Mouse (Mus musculus) ES-E14 (cell line): ENCODE measurements around the gene Olfr766-ps1. TPM values are rescaled to one million over a fixed set of nuclear protein-coding genes. Genes with fewer than 3 reads are reported as not detected.

Experiments
- DNase-seq: peaks from one replicate; pipeline ENCODE4 v3.0.0-alpha.2; 2013; ENCODE audit warnings: low read depth, low spot score
- H3K27ac ChIP-seq: 2 replicates; pipeline ENCODE4 v1.5.1; 2012; ENCODE audit warnings: low read depth, mild to moderate bottlenecking, low read length, moderate library complexity, mixed read lengths; ENCODE audit not compliant: poor library complexity, insufficient read depth, severe bottlenecking
- H3K36me3 ChIP-seq: 2 replicates; pipeline ENCODE4 v1.6.1; 2012; ENCODE audit warnings: mild to moderate bottlenecking, low read length, moderate library complexity, mixed read lengths; ENCODE audit not compliant: control insufficient read depth, poor library complexity, insufficient read depth, severe bottlenecking
- H3K4me1 ChIP-seq, 2 experiments: fragments of 150-350 bp in 1 of 2; sonication (generic) in 1 of 2; 2 replicates each; pipeline ENCODE4 v1.6.1; 2012; ENCODE audit warnings: low read length in 2 of 2, mild to moderate bottlenecking in 1 of 2, mixed read lengths in 1 of 2; ENCODE audit not compliant: control insufficient read depth in 2 of 2, insufficient read depth in 2 of 2, poor library complexity in 1 of 2
- H3K4me3 ChIP-seq, 2 experiments: fragments of 150-350 bp in 1 of 2; sonication (generic) in 1 of 2; 2 replicates each; pipeline ENCODE4 v1.5.1; 2012; ENCODE audit warnings: low read length in 2 of 2, low read depth in 1 of 2, mild to moderate bottlenecking in 1 of 2, mixed read lengths in 1 of 2; ENCODE audit not compliant: insufficient read depth in 1 of 2, poor library complexity in 1 of 2, severe bottlenecking in 1 of 2
- H3K9ac ChIP-seq: 2 replicates; pipeline ENCODE4 v1.6.1; 2012; ENCODE audit warnings: low read depth, mild to moderate bottlenecking, low read length, mixed read lengths; ENCODE audit not compliant: poor library complexity, insufficient read depth, severe bottlenecking
- H3K9me3 ChIP-seq: fragments of 150-350 bp; sonication (generic); 2 replicates; pipeline ENCODE4 v1.6.1; 2012; ENCODE audit warnings: low read depth, mild to moderate bottlenecking, low read length; ENCODE audit not compliant: control insufficient read depth, insufficient read depth
- CHD2 ChIP-seq: IDR thresholded peaks from 2 replicates; pipeline ENCODE4 v1.6.1; 2014; ENCODE audit warnings: mild to moderate bottlenecking, low read depth, low read length, inconsistent platforms
- HCFC1 ChIP-seq: IDR thresholded peaks from 2 replicates; pipeline ENCODE4 v1.6.1; 2012; ENCODE audit warnings: low read length, inconsistent platforms, borderline replicate concordance; ENCODE audit not compliant: insufficient read depth
- MAFK ChIP-seq: IDR thresholded peaks from 2 replicates; pipeline ENCODE4 v1.6.1; 2014; ENCODE audit warnings: mild to moderate bottlenecking, low read depth, low read length, inconsistent platforms; ENCODE audit not compliant: insufficient read depth
- ZC3H11A ChIP-seq: IDR thresholded peaks from 2 replicates; pipeline ENCODE4 v1.6.1; 2012; ENCODE audit warnings: low read depth, mild to moderate bottlenecking, inconsistent platforms, low read length, borderline replicate concordance
- ZNF384 ChIP-seq: IDR thresholded peaks from 2 replicates; pipeline ENCODE4 v1.6.1; 2012; ENCODE audit warnings: low read depth, low read length, inconsistent platforms
- in situ Hi-C, 2 experiments: fragments of 600-800 bp; cut with MboI; formaldehyde crosslinking; loops; one replicate each; pipeline ENCODE4 v1.15.1; 2025; ENCODE audit warnings: low sequenced_read_pairs in 2 of 2, inconsistent platforms in 1 of 2; ENCODE audit not compliant: unreplicated experiment in 2 of 2
- total RNA-seq: library from RNA; depleted of rRNA; stranded (reverse); fragments of 300-350 nt; gene quantifications from 2 replicates; pipeline ENCODE4 v1.2.3, GENCODE M21; 2012; rRNA removed

Olfr766-ps1 gene
- total RNA-seq, 1 experiment, result not detected

- in situ Hi-C loops, result no loop called here
- no peak within 1 kb of the TSS for H3K27ac ChIP-seq
Measured at GRCm38 (mm10) chr10:129039796-129040195, 29.0 kb downstream of the Olfr766-ps1 start, which contains the start of gene Olfr764-ps1. Olfr764-ps1 (minus strand) TSS chr10:129039896.

GRCm38 (mm10) chr10:129028343-129028742, 40.4 kb downstream of the Olfr766-ps1 start:
- Histone ChIP-seq H3K36me3 (no peaks in the 10 kb centered on the region), H3K27ac (no peak overlapping the region), H3K9me3 (no peaks in the 10 kb centered on the region), H3K4me3 (no peak overlapping the region), H3K9ac (no peak overlapping the region), H3K4me1 (no peaks in the 10 kb centered on the region)
- DNase-seq, result no peak
- in situ Hi-C loops, result no loop called here
- TF ChIP-seq CHD2, result no peak
- TF ChIP-seq HCFC1, result no peak
- no peak for TF ChIP-seq ZC3H11A
- no peak for TF ChIP-seq ZNF384
- TF ChIP-seq MAFK, result no peak

More at GRCm38 (mm10) chr10:129039796-129040195, 29.0 kb downstream of the Olfr766-ps1 start, which contains the start of gene Olfr764-ps1:
- H3K4me1 ChIP-seq, result no peaks in the 10 kb centered on the region
- no peaks in the 10 kb centered on the region for H3K36me3 ChIP-seq
- no peak within 1 kb of the TSS for H3K4me3 ChIP-seq
- no peak within 1 kb of the TSS for H3K9ac ChIP-seq
- DNase-seq, result no peak
- TF ChIP-seq HCFC1 (no peak), MAFK (no peak), ZNF384 (no peak), CHD2 (no peak), ZC3H11A (no peak)
- H3K9me3 ChIP-seq, result peaks cover 2% of the 10 kb centered on the region; the same call in 1 of the 2 replicates

GRCm38 (mm10) chr10:129026018-129026662, 42.6 kb downstream of the Olfr766-ps1 start:
- H3K9ac ChIP-seq, result no peak overlapping the region
- no peaks in the 10 kb centered on the region for H3K9me3 ChIP-seq
- H3K36me3 ChIP-seq, result no peaks in the 10 kb centered on the region
- H3K4me1 ChIP-seq, result no peaks in the 10 kb centered on the region
- H3K27ac ChIP-seq, result no peak overlapping the region
- TF ChIP-seq CHD2 (no peak), ZC3H11A (peak; percentile 86; the same call in 1 of the 2 replicates)
- H3K4me3 ChIP-seq, result no peak overlapping the region
- in situ Hi-C loops, result no loop called here
- DNase-seq, result peak; percentile 40

- no peaks in the 10 kb centered on the region for H3K36me3 ChIP-seq
Measured at GRCm38 (mm10) chr10:129023319-129023718, 45.5 kb downstream of the Olfr766-ps1 start.

GRCm38 (mm10) chr10:129014477-129014876, 54.3 kb downstream of the Olfr766-ps1 start:
- TF ChIP-seq ZNF384, result no peak
- TF ChIP-seq MAFK, result no peak
- TF ChIP-seq ZC3H11A, result no peak
- no peak for TF ChIP-seq CHD2
- TF ChIP-seq HCFC1, result no peak
- no peak for DNase-seq
- H3K9ac ChIP-seq, result no peak overlapping the region
- no peaks in the 10 kb centered on the region for H3K9me3 ChIP-seq
- H3K36me3 ChIP-seq, result no peaks in the 10 kb centered on the region
- no peaks in the 10 kb centered on the region for H3K4me1 ChIP-seq
- no peak overlapping the region for H3K4me3 ChIP-seq
- in situ Hi-C loops, result no loop called here
- no peak overlapping the region for H3K27ac ChIP-seq

More at GRCm38 (mm10) chr10:129023319-129023718, 45.5 kb downstream of the Olfr766-ps1 start:
- no peak overlapping the region for H3K27ac ChIP-seq
- TF ChIP-seq ZNF384 (no peak), CHD2 (no peak), HCFC1 (no peak), MAFK (no peak), ZC3H11A (no peak)
- DNase-seq, result no peak
- no peaks in the 10 kb centered on the region for H3K4me1 ChIP-seq
- H3K9ac ChIP-seq, result no peak overlapping the region
- in situ Hi-C loops, result no loop called here
- no peaks in the 10 kb centered on the region for H3K9me3 ChIP-seq
- H3K4me3 ChIP-seq, result no peak overlapping the region

Other genes with a start within 250 kb of the Olfr766-ps1 start
- 145 and 155 TPM in 2 replicates for gene Ormdl2, start 247.3 kb downstream of the Olfr766-ps1 start, total RNA-seq
- gene Gdf11, start 177.3 kb downstream of the Olfr766-ps1 start, total RNA-seq, result 3.1 and 4.6 TPM in 2 replicates
- gene Cd63, start 168.0 kb downstream of the Olfr766-ps1 start, total RNA-seq, result 158 and 226 TPM in 2 replicates
- 3.9 and 6.8 TPM in 2 replicates for gene Rdh5, start 146.1 kb downstream of the Olfr766-ps1 start, total RNA-seq
- gene Bloc1s1, start 144.9 kb downstream of the Olfr766-ps1 start, total RNA-seq, result 71.2 and 90.0 TPM in 2 replicates
- 10.1 and 17.6 TPM in 2 replicates for gene Itga7, start 135.2 kb downstream of the Olfr766-ps1 start, total RNA-seq
- 0.26 and 0.58 TPM in 2 replicates for gene Mettl7b, start 108.0 kb downstream of the Olfr766-ps1 start, total RNA-seq
- not detected in 2 replicates for gene Olfr9, start 79.5 kb downstream of the Olfr766-ps1 start, total RNA-seq
- gene Olfr763, start 58.2 kb downstream of the Olfr766-ps1 start, total RNA-seq, result not detected in 2 replicates
- not detected in 2 replicates for gene Olfr764-ps1, start 29.1 kb downstream of the Olfr766-ps1 start, total RNA-seq
- not detected in 2 replicates for gene Olfr765, start 19.0 kb downstream of the Olfr766-ps1 start, total RNA-seq
- not detected in 2 replicates for gene Olfr767, start 13.9 kb upstream of the Olfr766-ps1 start, total RNA-seq
- gene Olfr768, start 30.4 kb upstream of the Olfr766-ps1 start, total RNA-seq, result not detected in 2 replicates
- gene Olfr769, start 48.9 kb upstream of the Olfr766-ps1 start, total RNA-seq, result not detected in 2 replicates
- gene Olfr770, start 70.0 kb upstream of the Olfr766-ps1 start, total RNA-seq, result not detected in 2 replicates
- gene Olfr771, start 95.8 kb upstream of the Olfr766-ps1 start, total RNA-seq, result not detected in 2 replicates
- 0.21 TPM in 1 of 2 replicates, not detected in the other for gene Olfr772, start 108.9 kb upstream of the Olfr766-ps1 start, total RNA-seq
- not detected in 2 replicates for gene Olfr773, start 118.4 kb upstream of the Olfr766-ps1 start, total RNA-seq
- not detected in 2 replicates for gene Olfr774, start 167.2 kb upstream of the Olfr766-ps1 start, total RNA-seq
- not detected in 2 replicates for gene Olfr775, start 179.4 kb upstream of the Olfr766-ps1 start, total RNA-seq
- gene Olfr776, start 190.2 kb upstream of the Olfr766-ps1 start, total RNA-seq, result not detected in 2 replicates
- not detected in 2 replicates for gene Olfr777, start 202.5 kb upstream of the Olfr766-ps1 start, total RNA-seq
- not detected in 2 replicates for gene Olfr780, start 249.1 kb upstream of the Olfr766-ps1 start, total RNA-seq